Mouse (Mus musculus) MEL (cell line): ENCODE results near the gene Mapt.
"Not testable (repeated sequence)": the region's sequence is repeated elsewhere in the genome, so short reads cannot be mapped to it uniquely, and the experiment has no call there.

Experiments used
- EP300 ChIP-seq, 2 experiments: IDR thresholded peaks; 2 replicates each; pipeline ENCODE4 v1.6.1; 2011; ENCODE audit warnings: improper control_type of control experiment in 2 of 2, low read length in 2 of 2, low read depth in 1 of 2, mild to moderate bottlenecking in 1 of 2
- POLR2A ChIP-seq, 2 experiments: IDR thresholded peaks; 2 replicates each; pipeline ENCODE4 v1.6.1; 2011 to 2012; ENCODE audit warnings: low read length in 2 of 2, mild to moderate bottlenecking in 2 of 2, control low read depth in 1 of 2, improper control_type of control experiment in 1 of 2, low read depth in 1 of 2, moderate library complexity in 1 of 2; ENCODE audit not compliant: control insufficient read depth in 1 of 2, insufficient read depth in 1 of 2, poor library complexity in 1 of 2

- TF ChIP-seq EP300 (IDR thresholded peaks at IDR 0.05; ENCODE audit: low read depth in 1 of 2, low read length in 2 of 2); POLR2A (IDR thresholded peaks at IDR 0.05; ENCODE audit: control insufficient read depth in 1 of 2, insufficient read depth in 1 of 2, low read depth in 1 of 2, low read length in 2 of 2, poor library complexity in 1 of 2): not testable (repeated sequence)
Measured at GRCm38 (mm10) chr11:104245478-104245877, 14.3 kb downstream of the Mapt start.
